Mouse (Mus musculus) olfactory bulb, adult 2 months (tissue): ENCODE measurements around the gene Pkd1l3.

ENCODE experiments used
- CTCF ChIP-seq: fragments of 200-500 bp; IDR thresholded peaks from 2 replicates; pipeline ENCODE4 v1.5.1; 2012; ENCODE audit warnings: low read depth, mild to moderate bottlenecking, low read length, moderate library complexity; ENCODE audit not compliant: insufficient read depth
- POLR2A ChIP-seq: fragments of 200-500 bp; IDR thresholded peaks from 2 replicates; pipeline ENCODE4 v1.6.1; 2012; ENCODE audit warnings: mild to moderate bottlenecking, low read depth, low read length, moderate library complexity; ENCODE audit not compliant: insufficient read depth

DNA sequence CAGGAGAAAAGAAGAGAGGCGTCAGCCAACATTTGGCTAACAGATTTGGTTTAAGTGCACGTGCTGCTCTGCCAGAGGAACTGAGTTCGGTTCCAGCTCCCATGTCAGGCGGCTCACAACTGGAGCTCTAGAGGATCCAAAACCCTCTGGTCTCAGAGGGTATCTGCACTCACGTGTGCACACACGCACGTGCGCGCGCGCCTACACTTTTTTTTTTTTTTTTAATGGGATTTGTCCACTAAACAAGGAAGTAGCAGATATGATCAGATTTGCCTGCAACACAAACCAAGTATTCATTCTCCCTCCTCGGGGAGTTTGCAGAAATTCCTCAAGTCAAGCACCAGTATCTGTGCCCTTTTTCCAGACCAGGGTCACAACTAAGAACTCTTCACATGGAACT, 6.7 kb upstream of the Pkd1l3 start:
- no peak for TF ChIP-seq CTCF
- no peak for TF ChIP-seq POLR2A
